Mouse (Mus musculus): Measurements from ENCODE around the gene Serpina3a.
"Not testable (repeated sequence)": the region's sequence is repeated elsewhere in the genome, so short reads cannot be mapped to it uniquely, and the experiment has no call there.

Gene Serpina3a

GRCm38 (mm10) chr12:104112333-104112732 lies at the start of gene Serpina3a:
Gene Serpina3a, plus strand, starts transcription at chr12:104112724.
- DNase-seq (ENCODE audit: low read depth, low spot score), result not testable (repeated sequence)

GRCm38 (mm10) chr12:104064532-104064931 lies 48.0 kb upstream of the Serpina3a start:
- peak; percentile 51 for DNase-seq (ENCODE audit: low read depth, low spot score)

- no peak for DNase-seq (ENCODE audit: low read depth, low spot score)
Observed at GRCm38 (mm10) chr12:104064996-104065395, 47.5 kb upstream of the Serpina3a start.

GRCm38 (mm10) chr12:104066241-104066640 lies 46.3 kb upstream of the Serpina3a start:
- peak; percentile 79 for DNase-seq (ENCODE audit: low read depth, low spot score)

- peak; percentile 39 for DNase-seq (ENCODE audit: low read depth, low spot score)
Observed at GRCm38 (mm10) chr12:104067549-104067948, 45.0 kb upstream of the Serpina3a start.

- DNase-seq (ENCODE audit: low read depth, low spot score), result peak; percentile 75
Observed at GRCm38 (mm10) chr12:104069620-104070019, 42.9 kb upstream of the Serpina3a start.

GRCm38 (mm10) chr12:104071708-104072107 lies 40.8 kb upstream of the Serpina3a start:
- no peak for DNase-seq (ENCODE audit: low read depth, low spot score)

- no peak for DNase-seq (ENCODE audit: low read depth, low spot score)
Observed at GRCm38 (mm10) chr12:104072286-104072685, 40.2 kb upstream of the Serpina3a start.

- DNase-seq (ENCODE audit: low read depth, low spot score), result no peak
Observed at GRCm38 (mm10) chr12:104090119-104090518, 22.4 kb upstream of the Serpina3a start.

GRCm38 (mm10) chr12:104091303-104091702 lies 21.2 kb upstream of the Serpina3a start:
- DNase-seq (ENCODE audit: low read depth, low spot score), result no peak

- DNase-seq (ENCODE audit: low read depth, low spot score), result no peak
Observed at GRCm38 (mm10) chr12:104100768-104101167, 11.8 kb upstream of the Serpina3a start, which contains the start of gene Serpina5. Gene Serpina5, plus strand, starts transcription at chr12:104101113.

- DNase-seq (ENCODE audit: low read depth, low spot score), result no peak
Observed at GRCm38 (mm10) chr12:104105847-104106246, 6.7 kb upstream of the Serpina3a start.

- DNase-seq (ENCODE audit: low read depth, low spot score), result no peak
Observed at GRCm38 (mm10) chr12:104106919-104107318, 5.6 kb upstream of the Serpina3a start.

- DNase-seq (ENCODE audit: low read depth, low spot score), result no peak
Observed at GRCm38 (mm10) chr12:104108507-104108906, 4.0 kb upstream of the Serpina3a start.

- DNase-seq (ENCODE audit: low read depth, low spot score), result no peak
Observed at GRCm38 (mm10) chr12:104114921-104115579, 2.5 kb downstream of the Serpina3a start.

- peak; percentile 4 for DNase-seq (ENCODE audit: low read depth, low spot score)
Observed at GRCm38 (mm10) chr12:104123097-104123496, 10.6 kb downstream of the Serpina3a start.

GRCm38 (mm10) chr12:104123996-104124395 lies 11.5 kb downstream of the Serpina3a start:
- no peak for DNase-seq (ENCODE audit: low read depth, low spot score)

- DNase-seq (ENCODE audit: low read depth, low spot score), result no peak
Observed at GRCm38 (mm10) chr12:104125021-104125560, 12.6 kb downstream of the Serpina3a start.

GRCm38 (mm10) chr12:104127696-104128095 lies 15.2 kb downstream of the Serpina3a start, which contains the start of gene Serpina3b:
Gene Serpina3b, plus strand, starts transcription at chr12:104127996.
- DNase-seq (ENCODE audit: low read depth, low spot score), result no peak

GRCm38 (mm10) chr12:104131041-104131440 lies 18.5 kb downstream of the Serpina3a start:
- no peak for DNase-seq (ENCODE audit: low read depth, low spot score)

GRCm38 (mm10) chr12:104138216-104138615 lies 25.7 kb downstream of the Serpina3a start:
- no peak for DNase-seq (ENCODE audit: low read depth, low spot score)

- no peak for DNase-seq (ENCODE audit: low read depth, low spot score)
Observed at GRCm38 (mm10) chr12:104140543-104141103, 28.1 kb downstream of the Serpina3a start.

GRCm38 (mm10) chr12:104141506-104141905 lies 29.0 kb downstream of the Serpina3a start:
- no peak for DNase-seq (ENCODE audit: low read depth, low spot score)

Data from ZHBTc4 (cell line).